Mouse (Mus musculus) forebrain, embryonic 16.5 days (tissue): ENCODE results near the gene Spsb2. TPM values are rescaled to one million over a fixed set of nuclear protein-coding genes. Genes with fewer than 3 reads are reported as not detected.

ENCODE experiments used
- ATAC-seq: fragments of 200-750 bp; cut with Nextera tagmentation; 2 replicates; pipeline ENCODE4 v1.8.0; 2017; ENCODE audit warnings: mild to moderate bottlenecking, moderate library complexity
- H3K27ac ChIP-seq: fragments of 300-500 bp; sonication (generic); 2 replicates; pipeline ENCODE4 v1.5.1; 2014; ENCODE audit warnings: low read length, control low read depth
- H3K27me3 ChIP-seq: fragments of 300-500 bp; sonication (generic); replicated peaks from 2 replicates; pipeline ENCODE4 v1.6.1; 2014; ENCODE audit warnings: low read length; ENCODE audit not compliant: control insufficient read depth, insufficient read depth
- H3K36me3 ChIP-seq: fragments of 300-500 bp; sonication (generic); 2 replicates; pipeline ENCODE4 v1.6.1; 2014; ENCODE audit not compliant: control insufficient read depth, insufficient read depth
- H3K4me1 ChIP-seq: fragments of 300-500 bp; sonication (generic); replicated peaks from 2 replicates; pipeline ENCODE4 v1.6.1; 2014; ENCODE audit warnings: low read length; ENCODE audit not compliant: control insufficient read depth, insufficient read depth
- H3K4me2 ChIP-seq: fragments of 300-500 bp; sonication (generic); 2 replicates; pipeline ENCODE4 v1.6.1; 2014; ENCODE audit warnings: mild to moderate bottlenecking, low read length, control low read depth
- H3K4me3 ChIP-seq: fragments of 300-500 bp; sonication (generic); replicated peaks from 2 replicates; pipeline ENCODE4 v1.5.1; 2014; ENCODE audit warnings: mild to moderate bottlenecking, low read length, control low read depth
- H3K9ac ChIP-seq: fragments of 300-500 bp; sonication (generic); replicated peaks from 2 replicates; pipeline ENCODE4 v1.6.1; 2014; ENCODE audit warnings: low read depth, low read length, control low read depth
- H3K9me3 ChIP-seq: fragments of 300-500 bp; sonication (generic); 2 replicates; pipeline ENCODE4 v1.6.1; 2016; ENCODE audit warnings: low read length; ENCODE audit not compliant: control insufficient read depth
- WGBS: fragments of 180-500 bp; shearing (Covaris S2); extraction: QIAGEN DNeasy Blood & Tissue Kit; methylation state at CpG from one replicate; pipeline ENCODE4 v1.1.7; 2014; 5-methylcytosine and 5-hydroxymethylcytosine counted together
- polyA plus RNA-seq: library from polyadenylated mRNA; unstranded; fragments of >200 nt; fragmentation: Nextera tagmentation; extraction: Ambion mirVana; gene quantifications from 2 replicates; pipeline ENCODE4 v1.2.1, GENCODE M21; 2015

Gene Spsb2
- polyA plus RNA-seq = 4.7 and 5.9 TPM in 2 replicates

GRCm38 (mm10) chr6:124808358-124809012 is at the start of gene Spsb2:
Spsb2 (plus strand) TSS chr6:124808661.
- peak; percentile 7; the same call in 1 of the 2 replicates for ATAC-seq
- Histone ChIP-seq H3K36me3 (no peaks in the 10 kb centered on the region), H3K4me3 (peak within 1 kb of the TSS; percentile 46), H3K4me1 (peaks cover 38% of the 10 kb centered on the region), H3K9me3 (no peaks in the 10 kb centered on the region), H3K27me3 (no peaks in the 10 kb centered on the region), H3K4me2 (peak within 1 kb of the TSS; percentile 80), H3K27ac (peak within 1 kb of the TSS; percentile 60), H3K9ac (peak within 1 kb of the TSS; percentile 55)
- 5% methylated on average over 29 of the region's 29 CpGs for WGBS

- Histone ChIP-seq H3K4me3 (no peak overlapping the region), H3K27me3 (no peaks in the 10 kb centered on the region), H3K9ac (no peak overlapping the region), H3K4me2 (no peak overlapping the region), H3K9me3 (no peaks in the 10 kb centered on the region), H3K36me3 (no peaks in the 10 kb centered on the region), H3K4me1 (peaks cover 37% of the 10 kb centered on the region), H3K27ac (peak overlapping the region; percentile 95)
- ATAC-seq = no peak
- 48% methylated on average over 2 of the region's 2 CpGs for WGBS
These were observed 49.6 kb upstream of the Spsb2 start for GRCm38 (mm10) chr6:124758849-124759232.

GRCm38 (mm10) chr6:124759259-124759658 is 49.2 kb upstream of the Spsb2 start:
- peaks cover 34% of the 10 kb centered on the region for H3K4me1 ChIP-seq
- no peaks in the 10 kb centered on the region for H3K36me3 ChIP-seq
- H3K27ac ChIP-seq = peak overlapping the region; percentile 95
- no peaks in the 10 kb centered on the region for H3K27me3 ChIP-seq
- H3K9me3 ChIP-seq = no peaks in the 10 kb centered on the region
- ATAC-seq = no peak
- H3K9ac ChIP-seq = no peak overlapping the region
- no peak overlapping the region for H3K4me2 ChIP-seq
- WGBS = 2% methylated on average over 5 of the region's 5 CpGs
- no peak overlapping the region for H3K4me3 ChIP-seq

- Histone ChIP-seq H3K36me3 (no peaks in the 10 kb centered on the region), H3K9me3 (no peaks in the 10 kb centered on the region), H3K27me3 (no peaks in the 10 kb centered on the region)
These were observed 42.5 kb upstream of the Spsb2 start for GRCm38 (mm10) chr6:124765951-124766350.

GRCm38 (mm10) chr6:124767536-124767919 is 40.9 kb upstream of the Spsb2 start:
- WGBS = 37% methylated on average over 4 of the region's 4 CpGs
- Histone ChIP-seq H3K27me3 (no peaks in the 10 kb centered on the region), H3K9me3 (no peaks in the 10 kb centered on the region), H3K4me3 (no peak overlapping the region), H3K4me2 (no peak overlapping the region), H3K9ac (no peak overlapping the region), H3K36me3 (no peaks in the 10 kb centered on the region), H3K27ac (no peak overlapping the region), H3K4me1 (peaks cover 14% of the 10 kb centered on the region)
- ATAC-seq = no peak

More at GRCm38 (mm10) chr6:124765951-124766350, 42.5 kb upstream of the Spsb2 start:
- no peak for ATAC-seq
- Histone ChIP-seq H3K4me1 (peaks cover 14% of the 10 kb centered on the region), H3K4me3 (no peak overlapping the region), H3K4me2 (no peak overlapping the region), H3K9ac (no peak overlapping the region), H3K27ac (no peak overlapping the region)
- 85% methylated on average over 7 of the region's 7 CpGs for WGBS

- no peak overlapping the region for H3K27ac ChIP-seq
- no peaks in the 10 kb centered on the region for H3K9me3 ChIP-seq
- ATAC-seq = no peak
- H3K9ac ChIP-seq = no peak overlapping the region
- H3K4me3 ChIP-seq = peak overlapping the region; percentile 62
- no peaks in the 10 kb centered on the region for H3K36me3 ChIP-seq
- no peaks in the 10 kb centered on the region for H3K27me3 ChIP-seq
- peak overlapping the region; percentile 86 for H3K4me2 ChIP-seq
- peaks cover 14% of the 10 kb centered on the region for H3K4me1 ChIP-seq
- 25% methylated on average over 19 of the region's 19 CpGs for WGBS
These were observed 40.3 kb upstream of the Spsb2 start for GRCm38 (mm10) chr6:124767920-124768703.

GRCm38 (mm10) chr6:124768704-124769044 is 39.8 kb upstream of the Spsb2 start:
- 9% methylated on average over 9 of the region's 9 CpGs for WGBS
- ATAC-seq = no peak
- Histone ChIP-seq H3K4me3 (peak overlapping the region; percentile 62), H3K4me1 (peaks cover 14% of the 10 kb centered on the region), H3K27ac (no peak overlapping the region), H3K27me3 (no peaks in the 10 kb centered on the region), H3K4me2 (peak overlapping the region; percentile 86), H3K9me3 (no peaks in the 10 kb centered on the region), H3K36me3 (no peaks in the 10 kb centered on the region), H3K9ac (peak overlapping the region; percentile 77)

GRCm38 (mm10) chr6:124769101-124769765 is 39.2 kb upstream of the Spsb2 start, which contains the start of gene Eno2:
Eno2 (minus strand) TSS chr6:124769673.
- under 1% methylated on average over 42 of the region's 54 CpGs for WGBS
- peaks cover 14% of the 10 kb centered on the region for H3K4me1 ChIP-seq
- H3K9ac ChIP-seq = peak within 1 kb of the TSS; percentile 77
- H3K27me3 ChIP-seq = no peaks in the 10 kb centered on the region
- no peaks in the 10 kb centered on the region for H3K36me3 ChIP-seq
- peak within 1 kb of the TSS; percentile 86 for H3K4me2 ChIP-seq
- peak within 1 kb of the TSS; percentile 62 for H3K4me3 ChIP-seq
- peak; percentile 89 for ATAC-seq
- H3K27ac ChIP-seq = peak within 1 kb of the TSS; percentile 37; the same call in 1 of the 2 replicates
- no peaks in the 10 kb centered on the region for H3K9me3 ChIP-seq

GRCm38 (mm10) chr6:124770013-124770412 is 38.4 kb upstream of the Spsb2 start:
- Histone ChIP-seq H3K27me3 (no peaks in the 10 kb centered on the region), H3K4me3 (peak overlapping the region; percentile 62), H3K27ac (no peak overlapping the region), H3K36me3 (no peaks in the 10 kb centered on the region), H3K9ac (peak overlapping the region; percentile 77), H3K9me3 (no peaks in the 10 kb centered on the region), H3K4me1 (peaks cover 14% of the 10 kb centered on the region), H3K4me2 (peak overlapping the region; percentile 86)
- no peak for ATAC-seq
- WGBS = 62% methylated on average over 7 of the region's 7 CpGs
